Mouse (Mus musculus) lung, postnatal 0 days (tissue): ENCODE results near the gene Noxo1.

Experiments
- CTCF ChIP-seq: IDR thresholded peaks from 2 replicates; pipeline ENCODE4 v1.5.1; 2016; ENCODE audit warnings: antibody characterized with exemption, mild to moderate bottlenecking
- EP300 ChIP-seq: IDR thresholded peaks from 2 replicates; pipeline ENCODE4 v1.6.1; 2016; ENCODE audit warnings: antibody characterized with exemption, mild to moderate bottlenecking, control low read depth

GRCm38 (mm10) chr17:24739926-24740325 is 43.9 kb downstream of the Noxo1 start:
- TF ChIP-seq CTCF (no peak), EP300 (no peak)
